Mouse (Mus musculus) testis, adult 2 months (tissue): ENCODE data around the gene Iqcg.

Source experiments
- CTCF ChIP-seq: fragments of 200-500 bp; IDR thresholded peaks from 2 replicates; pipeline ENCODE4 v1.5.1; 2012; ENCODE audit warnings: low read depth, mild to moderate bottlenecking, inconsistent platforms, low read length, moderate library complexity; ENCODE audit not compliant: control insufficient read depth, insufficient read depth, insufficient replicate concordance
- POLR2A ChIP-seq: fragments of 200-500 bp; IDR thresholded peaks from 2 replicates; pipeline ENCODE4 v1.6.1; 2012; ENCODE audit warnings: low read depth, mild to moderate bottlenecking, inconsistent platforms, low read length, moderate library complexity; ENCODE audit not compliant: control insufficient read depth

DNA sequence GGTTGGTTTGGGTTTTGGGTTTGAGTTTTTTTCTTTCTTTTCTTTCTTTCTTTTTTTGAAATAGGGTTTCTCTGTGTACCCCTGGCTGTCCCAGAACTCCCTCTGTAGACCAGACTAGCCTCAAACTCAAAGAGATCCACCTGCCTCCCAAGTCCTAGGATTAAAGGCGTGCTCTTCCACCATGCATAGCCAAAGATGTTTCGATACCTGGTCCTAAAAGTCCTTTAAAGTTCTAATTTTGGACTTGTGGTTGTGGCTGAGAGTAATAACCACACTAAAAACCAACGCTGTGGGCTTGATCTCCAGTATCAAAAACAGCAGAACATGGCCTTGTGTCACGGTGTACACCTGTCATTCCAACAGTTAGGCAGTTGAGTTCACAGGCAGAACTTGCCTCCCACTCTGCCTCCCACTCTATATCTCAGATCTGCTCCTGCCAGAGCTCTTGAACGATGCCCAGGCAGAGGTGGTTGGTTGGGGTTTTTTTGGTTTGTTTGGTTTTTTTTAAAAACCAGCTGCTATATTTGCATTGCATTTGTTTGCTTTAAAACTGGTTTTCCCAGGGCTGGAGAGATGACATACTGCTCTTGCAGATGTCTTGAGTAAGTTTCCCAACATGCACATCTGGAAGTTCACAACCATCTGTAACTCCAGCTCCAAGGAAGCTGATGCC is 38.2 kb downstream of the Iqcg start:
- no peak for TF ChIP-seq CTCF
- no peak for TF ChIP-seq POLR2A
